Mouse (Mus musculus): ENCODE measurements around the gene Vma21-ps. TPM values are rescaled to one million over a fixed set of nuclear protein-coding genes. Genes with fewer than 3 reads are reported as not detected.
"Not testable (repeated sequence)": the region's sequence is repeated elsewhere in the genome, so short reads cannot be mapped to it uniquely, and the experiment has no call there.

Gene Vma21-ps
- polyA plus RNA-seq (2016; fragmentation: Nextera tagmentation; extraction: Ambion mirVana), result not detected in 2 replicates

- not testable (repeated sequence) for DNase-seq (ENCODE audit: extremely low spot score, low spot score); H3K4me3 ChIP-seq; H3K9me3 ChIP-seq; H3K27me3 ChIP-seq (ENCODE audit: poor library complexity, severe bottlenecking); H3K36me3 ChIP-seq (replicated peaks); H3K4me1 ChIP-seq; H3K27ac ChIP-seq
- 98% methylated on average over 10 of the region's 10 CpGs for WGBS
Measured at GRCm38 (mm10) chr4:52497144-52497543, at the start of gene Vma21-ps. TSS of gene Vma21-ps (minus strand) at chr4:52497244.

GRCm38 (mm10) chr4:52543001-52543400 is 46.0 kb upstream of the Vma21-ps start:
- H3K36me3 ChIP-seq (replicated peaks), result no peaks in the 10 kb centered on the region
- no peaks in the 10 kb centered on the region for H3K4me1 ChIP-seq
- 84% methylated on average over 3 of the region's 3 CpGs for WGBS
- H3K4me3 ChIP-seq, result no peak overlapping the region
- no peaks in the 10 kb centered on the region for H3K9me3 ChIP-seq
- H3K27me3 ChIP-seq (ENCODE audit: poor library complexity, severe bottlenecking), result no peaks in the 10 kb centered on the region
- no peak for DNase-seq (ENCODE audit: extremely low spot score, low spot score)
- H3K27ac ChIP-seq, result no peak overlapping the region

DNA sequence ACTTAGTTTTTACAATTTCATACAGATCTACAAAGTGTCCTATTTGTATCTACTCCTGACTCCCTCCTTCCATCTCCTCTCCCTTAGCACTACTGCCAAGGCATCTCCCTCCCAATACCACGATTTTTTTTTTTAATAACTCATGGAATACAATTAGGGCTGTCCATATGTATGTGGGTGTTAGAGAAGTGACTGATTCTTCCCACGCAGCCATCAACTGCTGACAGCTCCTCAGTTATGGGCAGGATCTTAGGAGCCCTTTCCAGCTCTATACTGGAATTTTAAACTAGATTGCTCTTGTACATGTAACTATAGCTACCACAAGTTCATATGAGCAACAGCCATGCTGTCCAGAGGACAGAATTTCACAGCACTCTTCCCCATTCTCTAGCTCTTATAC is 33.6 kb upstream of the Vma21-ps start:
- 86% methylated on average over 2 of the region's 2 CpGs for WGBS
- no peak for DNase-seq (ENCODE audit: extremely low spot score, low spot score)
- H3K9me3 ChIP-seq, result no peaks in the 10 kb centered on the region

DNA sequence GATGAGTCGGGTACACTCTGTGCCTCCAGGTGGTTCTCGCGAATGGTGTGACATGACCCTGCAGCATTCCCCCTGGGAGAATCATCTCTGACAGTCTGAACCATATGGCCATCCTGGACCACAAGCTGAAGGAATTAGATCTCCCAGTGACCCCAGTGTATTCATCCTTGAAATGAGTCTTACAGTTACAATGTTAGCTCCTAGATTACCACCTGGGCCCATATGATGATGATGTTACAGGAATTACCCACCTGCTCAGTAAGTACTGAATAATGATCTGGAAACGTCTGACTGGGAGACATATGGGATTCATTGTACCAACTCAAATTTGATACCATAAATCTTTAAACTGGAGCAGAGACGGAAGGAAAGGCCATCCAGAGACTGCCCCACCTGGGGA is 29.4 kb upstream of the Vma21-ps start:
- Histone ChIP-seq H3K4me1 (no peaks in the 10 kb centered on the region), H3K36me3 (replicated peaks) (no peaks in the 10 kb centered on the region), H3K9me3 (no peaks in the 10 kb centered on the region), H3K4me3 (no peak overlapping the region), H3K27ac (no peak overlapping the region), H3K27me3 (ENCODE audit: poor library complexity, severe bottlenecking) (no peaks in the 10 kb centered on the region)
- 81% methylated on average over 5 of the region's 5 CpGs for WGBS
- DNase-seq (ENCODE audit: extremely low spot score, low spot score), result no peak

More for the DNA sequence above, 33.6 kb upstream of the Vma21-ps start:
- Histone ChIP-seq H3K27ac (no peak overlapping the region), H3K27me3 (ENCODE audit: poor library complexity, severe bottlenecking) (no peaks in the 10 kb centered on the region), H3K4me1 (no peaks in the 10 kb centered on the region), H3K4me3 (no peak overlapping the region), H3K36me3 (replicated peaks) (no peaks in the 10 kb centered on the region)

DNA sequence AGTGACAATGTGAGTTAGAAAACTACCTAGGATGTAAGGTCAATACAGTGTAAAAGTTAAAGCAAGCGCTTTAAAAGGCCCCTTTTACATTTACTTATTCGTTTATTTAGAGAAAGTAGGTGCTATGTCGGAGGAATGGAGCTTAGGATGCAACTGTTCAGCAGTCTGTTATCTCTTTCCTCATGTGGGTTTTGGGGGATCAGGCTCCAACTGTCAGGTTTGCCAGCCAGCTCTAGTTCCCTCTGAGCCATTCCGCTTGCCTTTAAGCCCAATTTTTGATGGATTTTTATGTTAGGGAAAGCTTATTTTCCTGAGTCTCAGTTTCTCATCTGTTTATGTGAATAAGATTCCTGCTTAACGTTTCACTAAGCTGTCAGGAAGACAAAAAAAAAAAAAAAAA is 22.3 kb upstream of the Vma21-ps start:
- WGBS, result 89% methylated on average over 5 of the region's 5 CpGs
- H3K4me1 ChIP-seq, result peaks cover 3% of the 10 kb centered on the region
- H3K9me3 ChIP-seq, result no peaks in the 10 kb centered on the region
- H3K4me3 ChIP-seq, result no peak overlapping the region
- DNase-seq (ENCODE audit: extremely low spot score, low spot score), result no peak
- H3K27me3 ChIP-seq (ENCODE audit: poor library complexity, severe bottlenecking), result no peaks in the 10 kb centered on the region
- H3K36me3 ChIP-seq (replicated peaks), result no peaks in the 10 kb centered on the region
- H3K27ac ChIP-seq, result no peak overlapping the region

GRCm38 (mm10) chr4:52517580-52517979 is 20.5 kb upstream of the Vma21-ps start:
- Histone ChIP-seq H3K4me1 (peaks cover 3% of the 10 kb centered on the region), H3K27me3 (ENCODE audit: poor library complexity, severe bottlenecking) (no peaks in the 10 kb centered on the region), H3K27ac (no peak overlapping the region), H3K9me3 (no peaks in the 10 kb centered on the region), H3K4me3 (no peak overlapping the region), H3K36me3 (replicated peaks) (no peaks in the 10 kb centered on the region)
- 11% methylated on average over 4 of the region's 4 CpGs for WGBS
- DNase-seq (ENCODE audit: extremely low spot score, low spot score), result no peak

DNA sequence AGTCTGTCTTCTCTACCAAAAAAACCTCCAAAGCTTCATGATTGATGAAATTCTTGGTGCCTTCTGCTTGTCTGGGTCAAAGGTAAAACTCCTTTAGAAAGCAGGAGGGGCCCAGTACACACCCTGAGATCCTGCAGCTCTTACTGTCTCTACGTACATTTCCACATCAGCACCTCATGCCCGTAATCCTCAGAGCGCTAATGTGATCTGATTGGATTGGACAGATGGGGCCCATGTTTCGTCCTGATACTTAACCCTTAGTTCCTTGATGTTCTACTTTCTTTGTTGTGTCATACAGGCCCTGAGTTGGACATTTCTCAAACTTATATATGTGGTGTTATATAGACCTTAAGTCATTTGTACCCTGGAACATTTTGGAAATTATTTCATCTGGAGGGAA is 9.6 kb downstream of the Vma21-ps start:
- no peaks in the 10 kb centered on the region for H3K9me3 ChIP-seq
- no peak for DNase-seq (ENCODE audit: extremely low spot score, low spot score)

DNA sequence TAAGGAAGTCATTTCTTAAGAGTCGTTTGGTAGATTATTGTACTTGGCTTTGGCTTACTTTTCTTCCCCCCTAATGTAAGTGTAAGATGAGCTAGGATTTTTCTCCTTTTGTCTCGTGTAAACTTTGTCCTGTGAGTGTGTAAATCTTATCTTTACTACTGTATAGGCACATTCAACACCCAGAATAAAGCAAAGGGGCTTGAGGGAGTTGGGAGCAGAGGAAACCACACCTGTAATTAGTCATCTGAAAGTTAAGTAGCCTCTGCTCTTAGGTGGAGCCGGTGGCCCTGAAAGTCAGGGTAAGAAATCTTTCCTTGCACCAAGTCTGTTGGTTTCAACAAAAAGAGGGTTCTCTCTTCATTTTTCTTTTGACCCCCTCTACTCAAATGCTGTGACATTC is 23.6 kb downstream of the Vma21-ps start:
- Histone ChIP-seq H3K36me3 (replicated peaks) (peaks cover 99% of the 10 kb centered on the region), H3K4me1 (no peaks in the 10 kb centered on the region)
- WGBS, result 86% methylated on average over 3 of the region's 3 CpGs

More for the DNA sequence above, 9.6 kb downstream of the Vma21-ps start:
- no peaks in the 10 kb centered on the region for H3K27me3 ChIP-seq (ENCODE audit: poor library complexity, severe bottlenecking)
- no peak overlapping the region for H3K4me3 ChIP-seq
- H3K4me1 ChIP-seq, result no peaks in the 10 kb centered on the region
- no peak overlapping the region for H3K27ac ChIP-seq
- H3K36me3 ChIP-seq (replicated peaks), result peaks cover 62% of the 10 kb centered on the region
- 91% methylated on average over 4 of the region's 4 CpGs for WGBS

DNA sequence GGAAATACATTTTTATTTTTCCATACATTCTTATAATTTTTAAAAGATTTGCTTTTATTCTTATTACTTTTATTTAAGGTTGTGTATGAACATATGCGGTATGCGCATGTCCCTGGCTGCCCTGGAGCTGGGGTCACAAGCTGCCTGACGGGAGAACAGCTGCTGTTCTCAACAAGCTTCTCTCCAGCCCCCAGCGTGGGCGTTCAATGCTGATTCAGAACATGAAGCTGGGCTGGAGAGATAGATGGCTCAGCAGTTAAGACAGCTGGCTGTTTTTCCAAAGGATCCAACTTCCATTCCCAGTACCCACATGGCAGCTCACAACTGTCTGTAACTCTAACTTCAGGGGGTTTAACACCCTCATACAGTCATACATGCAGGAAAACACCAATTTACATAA is 35.7 kb downstream of the Vma21-ps start:
- peaks cover 100% of the 10 kb centered on the region for H3K36me3 ChIP-seq (replicated peaks)

More for the DNA sequence above, 23.6 kb downstream of the Vma21-ps start:
- Histone ChIP-seq H3K9me3 (no peaks in the 10 kb centered on the region), H3K4me3 (no peak overlapping the region), H3K27ac (no peak overlapping the region), H3K27me3 (ENCODE audit: poor library complexity, severe bottlenecking) (no peaks in the 10 kb centered on the region)
- DNase-seq (ENCODE audit: extremely low spot score, low spot score), result no peak

GRCm38 (mm10) chr4:52459726-52460125 is 37.3 kb downstream of the Vma21-ps start:
- DNase-seq (ENCODE audit: extremely low spot score, low spot score), result no peak
- Histone ChIP-seq H3K27ac (no peak overlapping the region), H3K27me3 (ENCODE audit: poor library complexity, severe bottlenecking) (no peaks in the 10 kb centered on the region), H3K4me3 (no peak overlapping the region), H3K9me3 (peaks cover 4% of the 10 kb centered on the region; the same call in 1 of the 2 replicates), H3K4me1 (no peaks in the 10 kb centered on the region), H3K36me3 (replicated peaks) (peaks cover 100% of the 10 kb centered on the region)
- WGBS, result 98% methylated on average over 1 of the region's 1 CpGs

More for the DNA sequence above, 35.7 kb downstream of the Vma21-ps start:
- H3K9me3 ChIP-seq, result peaks cover 4% of the 10 kb centered on the region; the same call in 1 of the 2 replicates
- DNase-seq (ENCODE audit: extremely low spot score, low spot score), result no peak
- no peak overlapping the region for H3K27ac ChIP-seq
- 94% methylated on average over 5 of the region's 5 CpGs for WGBS
- H3K4me3 ChIP-seq, result no peak overlapping the region
- H3K4me1 ChIP-seq, result no peaks in the 10 kb centered on the region
- no peaks in the 10 kb centered on the region for H3K27me3 ChIP-seq (ENCODE audit: poor library complexity, severe bottlenecking)

Other genes with a start within 250 kb of the Vma21-ps start
- gene Smc2, start 58.0 kb downstream of the Vma21-ps start, polyA plus RNA-seq (2016; fragmentation: Nextera tagmentation; extraction: Ambion mirVana), result 219 and 234 TPM in 2 replicates
- 0.15 TPM in 1 of 2 replicates, not detected in the other for gene Toporsl, start 99.0 kb upstream of the Vma21-ps start, polyA plus RNA-seq (2016; fragmentation: Nextera tagmentation; extraction: Ambion mirVana)